Mouse (Mus musculus) CH12F3 (cell line): ENCODE measurements at regions not wholly inside any gene's neighbourhood (a gene's known extent, or its start where the extent isn't known, plus 50 kb on each side); places are given as distances from the start of the nearest gene placed in this dataset.

Experiments
- in situ Hi-C: fragments of 300-500 bp; cut with MboI; formaldehyde crosslinking; loops from 2 replicates; pipeline ENCODE4 v1.14.3; 2020; ENCODE audit warnings: low sequenced_read_pairs

DNA sequence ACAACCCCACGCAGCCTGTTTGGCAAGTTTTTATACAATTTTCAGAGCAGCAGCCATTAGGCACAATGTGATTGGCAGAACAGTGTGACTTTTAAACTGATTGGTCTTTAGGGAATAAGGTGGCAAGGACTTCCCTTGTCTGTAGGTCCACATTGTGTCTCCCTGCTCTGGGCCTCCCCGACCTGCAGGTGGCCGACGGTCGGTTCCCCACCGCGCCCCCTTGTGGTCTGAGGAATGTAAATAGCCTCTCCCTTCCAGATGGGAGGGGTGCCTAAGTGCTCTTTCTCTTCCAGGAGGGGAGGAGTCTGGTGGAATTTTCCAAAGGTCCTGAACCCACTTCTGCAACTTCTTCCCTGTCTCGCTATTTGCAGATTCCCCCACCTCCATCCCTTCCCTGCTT, 52.5 kb upstream of the Prr5 start:
- in situ Hi-C loops: loop anchor here (10.0 kb wide), 1 partner anchor 402 kb away; no protein-coding TSS in a partner anchor

DNA sequence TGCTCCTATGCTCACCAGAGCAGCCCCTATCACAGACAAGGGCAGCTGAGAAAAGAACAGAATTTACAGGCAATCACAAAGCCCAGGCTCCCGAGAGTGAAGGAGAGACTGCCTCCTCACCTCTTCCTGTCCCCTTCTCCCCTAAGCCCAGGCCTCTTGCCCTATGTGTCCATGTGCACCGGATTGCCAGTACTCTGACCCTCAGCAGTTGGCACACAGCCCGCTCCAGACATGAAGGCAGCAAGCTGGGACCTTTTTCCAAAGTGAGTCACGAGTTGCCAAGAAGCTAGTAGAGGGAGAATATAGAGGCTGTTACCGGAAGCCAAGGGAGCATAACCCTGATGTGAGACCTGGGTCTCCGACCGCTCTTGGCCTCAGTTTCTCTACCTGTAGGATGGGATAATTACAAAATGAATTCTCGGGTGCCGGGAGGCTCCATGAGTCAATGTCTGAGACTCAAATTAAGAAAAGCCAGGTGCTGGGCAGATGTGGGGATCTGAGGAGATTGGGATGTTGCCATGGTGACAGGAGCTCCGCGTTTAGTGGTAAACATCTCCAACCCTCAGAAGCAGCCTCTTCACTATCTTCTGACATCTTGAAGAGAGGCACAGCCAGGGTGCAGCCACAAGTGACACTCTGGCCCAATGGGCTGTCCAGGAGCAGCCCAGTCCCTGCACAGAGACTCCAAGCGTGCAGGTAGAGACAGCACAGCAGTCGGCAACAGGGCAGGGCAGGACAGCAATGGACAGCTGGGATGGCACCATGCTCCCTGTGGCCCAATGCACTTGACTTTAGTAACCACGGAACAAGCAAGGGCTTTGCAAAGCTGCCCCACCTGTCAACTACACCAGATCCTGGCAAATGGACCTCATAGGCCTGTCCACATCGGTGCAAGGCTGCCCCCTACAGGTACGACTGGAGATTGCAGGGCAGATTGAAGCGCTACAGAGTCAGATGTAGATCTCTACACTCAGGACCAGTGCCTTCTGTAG, 55.6 kb upstream of the Prr5 start:
- in situ Hi-C loops: loop anchor here (5.0 to 10.0 kb wide), 2 partner anchors 332 to 399 kb away; no protein-coding TSS in a partner anchor

DNA sequence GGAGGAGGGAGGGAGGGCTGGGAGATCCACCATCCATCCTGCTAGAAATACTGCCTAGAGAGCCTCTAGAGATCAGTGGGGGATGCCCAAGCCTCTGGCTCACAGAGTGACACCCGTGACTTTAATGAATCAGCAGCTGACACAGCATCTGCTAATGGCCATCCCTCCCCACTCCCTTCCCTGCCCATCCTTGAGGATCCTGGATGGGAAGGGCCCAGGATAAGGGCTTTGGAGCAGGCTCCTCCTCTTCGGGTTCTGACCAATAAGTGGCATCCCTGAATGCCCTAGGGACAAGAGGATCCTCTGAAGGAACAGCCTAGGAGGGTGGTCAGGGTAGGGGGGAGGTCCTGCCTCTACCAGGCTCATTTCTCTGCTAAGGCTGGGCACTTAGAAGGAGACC, 55.3 kb upstream of the Rtl6 start:
- in situ Hi-C loops: loop anchor here (5.0 to 10.0 kb wide), 2 partner anchors 331 to 398 kb away; no protein-coding TSS in a partner anchor

DNA sequence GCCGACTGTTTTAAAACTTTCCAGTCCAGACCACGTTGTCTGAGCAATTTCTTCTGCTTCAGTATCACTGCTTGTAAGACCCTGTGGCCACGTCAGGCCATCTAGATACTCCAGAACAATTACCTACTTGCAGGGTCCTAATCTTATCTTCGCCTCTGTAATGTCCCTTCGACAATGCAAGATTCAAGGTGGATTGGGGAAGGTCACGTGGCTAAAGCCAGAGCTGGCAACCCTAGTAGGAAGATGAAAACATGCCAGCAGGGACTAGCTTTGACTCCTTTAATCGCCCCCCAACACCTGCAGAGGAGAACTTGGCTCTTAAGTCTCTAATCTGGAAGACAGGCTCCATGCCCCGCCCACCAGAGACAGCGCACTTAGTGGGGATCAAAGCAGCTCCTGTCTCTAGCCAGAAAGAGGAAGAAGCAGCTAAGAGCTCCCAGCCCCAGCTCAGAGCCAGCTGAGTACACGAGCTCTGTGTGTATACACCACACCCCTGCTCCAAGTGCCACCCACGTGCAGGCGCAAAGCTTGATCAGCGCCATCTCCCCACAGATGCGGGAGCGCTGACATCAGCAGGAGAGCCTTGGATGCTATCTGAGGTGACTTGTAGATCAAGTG, 52.3 kb upstream of the Rtl6 start:
- in situ Hi-C loops: loop anchor here (5.0 to 10.0 kb wide), 2 partner anchors 328 to 395 kb away; no protein-coding TSS in a partner anchor

DNA sequence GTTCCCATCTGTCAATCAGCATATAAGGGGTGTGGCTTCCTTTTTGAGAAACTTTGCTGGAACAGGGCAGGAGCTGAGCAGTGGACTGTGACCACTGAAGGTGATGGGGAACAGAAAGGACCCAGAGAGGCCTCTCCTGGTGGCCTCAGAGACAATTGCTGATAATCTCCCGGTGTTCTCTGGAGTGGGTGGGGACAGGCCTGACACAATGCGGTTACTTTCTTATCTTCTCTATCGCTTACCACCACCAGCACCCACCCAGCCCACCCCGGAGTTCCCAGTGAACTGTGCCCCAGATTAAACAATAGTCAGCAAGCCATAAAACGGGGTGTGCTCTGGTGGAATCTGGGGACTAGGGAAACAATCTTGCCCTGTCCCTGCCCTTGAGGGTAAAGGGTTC, 51.4 kb upstream of the Rtl6 start:
- in situ Hi-C loops: no loop called here
